Mouse (Mus musculus): ENCODE data around the gene Spns3.

DNA sequence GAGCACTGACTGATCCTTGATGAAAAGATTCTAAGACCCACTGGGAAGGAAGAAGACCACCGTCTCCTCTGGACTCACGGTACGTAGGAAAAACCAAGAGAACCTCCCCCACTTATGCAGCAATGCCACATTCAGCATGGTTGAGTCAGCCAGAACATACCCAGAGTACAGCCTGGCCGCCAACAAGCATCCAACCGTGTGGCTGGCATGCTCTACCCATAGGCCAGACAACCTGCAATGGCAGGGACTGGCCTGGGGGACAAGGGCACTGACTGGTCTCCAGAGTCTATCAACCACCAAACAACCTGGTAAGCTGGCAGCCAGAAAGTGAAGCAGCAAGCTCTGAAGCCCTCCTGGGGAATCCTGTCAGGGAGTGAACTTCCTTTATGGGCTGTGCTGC, 41.7 kb downstream of the Spns3 start:
- TF ChIP-seq POLR2A (IDR thresholded peaks at IDR 0.05; ENCODE audit: insufficient read length, low read depth): no peak
- TF ChIP-seq SRF (IDR thresholded peaks at IDR 0.05; ENCODE audit: control insufficient read depth, insufficient read length, low read depth): no peak
- TF ChIP-seq MAX (IDR thresholded peaks at IDR 0.05; ENCODE audit: low read depth): no peak
- no peak for TF ChIP-seq USF1 (IDR thresholded peaks at IDR 0.05; ENCODE audit: low read depth)
- TF ChIP-seq MYOG (IDR thresholded peaks at IDR 0.05; ENCODE audit: control insufficient read depth in 1 of 3, insufficient read depth in 1 of 3, insufficient read length in 2 of 3, low read depth in 2 of 3): no peak
- TF ChIP-seq MYOD1 (IDR thresholded peaks at IDR 0.05; ENCODE audit: control insufficient read depth in 1 of 3, insufficient read length in 2 of 3, low read depth in 2 of 3): no peak

All from myocyte (in vitro differentiated cells).